Comparison of ENCODE assay signal across 16 mouse cellular contexts in the genomic region with DNA sequence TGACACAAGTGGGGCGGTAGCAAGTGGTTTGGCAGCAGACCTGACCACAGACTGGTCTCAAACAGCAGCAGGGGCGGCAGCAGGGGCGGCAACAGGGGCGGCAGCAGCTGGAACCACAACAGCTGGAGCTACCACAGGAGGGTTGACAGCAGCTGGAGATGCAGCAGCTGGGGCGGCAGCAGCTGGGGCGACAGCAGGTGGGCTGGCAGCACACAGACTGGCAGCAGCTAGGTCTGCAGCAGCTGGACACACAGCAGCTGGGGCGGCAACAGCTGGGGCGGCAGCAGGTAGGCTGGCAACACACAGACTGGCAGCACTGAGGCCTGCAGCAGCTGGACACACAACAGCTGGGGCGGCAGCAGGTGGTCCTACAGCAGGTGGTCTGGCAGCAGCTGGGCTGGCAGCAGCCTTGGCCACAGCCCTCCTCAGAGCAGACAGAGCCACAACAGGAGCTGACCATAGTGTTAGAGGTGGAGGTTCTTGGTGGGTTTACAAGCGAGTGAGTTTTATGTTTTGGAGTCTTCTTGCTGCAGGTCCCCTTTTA. TPM values are rescaled to one million over a fixed set of nuclear protein-coding genes. Genes with fewer than 3 reads are reported as not detected.
DNase-seq lines count a peak whose midpoint lies in the region; TF ChIP-seq lines count a peak whose summit lies in the region.
"Not testable (repeated sequence)": the region's sequence is repeated elsewhere in the genome, so short reads cannot be mapped to it uniquely, and the experiment has no call there.
"Had no signal": no experiment of that assay in that cellular context is flagged by ENCODE, and none has a peak within 500 bp of the region (broad histone marks: within the 10 kb centered on the region; RNA-seq: fewer than 3 reads in every experiment).

A gene (minus strand): TSS at position 494 of the 544 bp plus-strand sequence.

- DNase-seq in 3134 (ENCODE audit: extremely low read depth, insufficient read length, low spot score) (peak; percentile 71), ZHBTc4 (ENCODE audit: low read depth, low spot score) (peak; percentile 21)
- not testable (repeated sequence) for DNase-seq in midbrain, embryonic 10.5 days (ENCODE audit: low spot score)

- H3K79me3 ChIP-seq in C2C12 (ENCODE audit: low read depth) = not testable (repeated sequence)

- H3K9me3 ChIP-seq in midbrain, embryonic 10.5 days (replicated peaks) = not testable (repeated sequence)

- H3K36me3 ChIP-seq in C2C12 (ENCODE audit: control insufficient read depth, insufficient read depth); midbrain, embryonic 10.5 days: not testable (repeated sequence)

- 74% methylated on average over 10 of the region's 10 CpGs for WGBS in midbrain, embryonic 10.5 days

- not testable (repeated sequence) for TF ChIP-seq CTCF in C2C12 (IDR thresholded peaks at IDR 0.05; ENCODE audit: control insufficient read depth, insufficient read depth, insufficient read length); embryonic fibroblast, embryonic 13.5 days (IDR thresholded peaks at IDR 0.05; ENCODE audit: borderline replicate concordance, insufficient read depth, low read length)

- not testable (repeated sequence) for H3K4me3 ChIP-seq in C2C12 (ENCODE audit: insufficient read depth, poor library complexity, severe bottlenecking); embryonic fibroblast, embryonic 13.5 days (ENCODE audit: insufficient read depth, low read length); midbrain, embryonic 10.5 days

- not testable (repeated sequence) for TF ChIP-seq POLR2A in embryonic fibroblast, embryonic 13.5 days (IDR thresholded peaks at IDR 0.05; ENCODE audit: low read depth, low read length)

- H3K79me2 ChIP-seq in C2C12 (ENCODE audit: control insufficient read depth, insufficient read depth) = not testable (repeated sequence)

- peak within 1 kb of the TSS; percentile 74 for H3K27ac ChIP-seq in embryonic fibroblast, embryonic 13.5 days (ENCODE audit: insufficient read depth, low read length)
- peak within 1 kb of the TSS; percentile 59; the same call in 1 of the 2 replicates for H3K27ac ChIP-seq in midbrain, embryonic 10.5 days (replicated peaks)

- H3K27me3 ChIP-seq in C2C12 (ENCODE audit: control insufficient read depth, insufficient read depth, insufficient read length); midbrain, embryonic 10.5 days (ENCODE audit: low read depth, poor library complexity, severe bottlenecking): not testable (repeated sequence)

- H3ac ChIP-seq in C2C12 (ENCODE audit: control insufficient read depth, insufficient read length, low read depth) = not testable (repeated sequence)

- H3K4me1 ChIP-seq in embryonic fibroblast, embryonic 13.5 days (ENCODE audit: control insufficient read depth, insufficient read depth, low read length); midbrain, embryonic 10.5 days: not testable (repeated sequence)

TF ChIP-seq in C2C12, 6 proteins besides CTCF, POLR2A, EP300 and RAD21:
- TF ChIP-seq MYOD1 (IDR thresholded peaks at IDR 0.05; ENCODE audit: control insufficient read depth, insufficient read length, low read depth) = peak; percentile 86

RNA-seq across cellular contexts. Expression of the gene that starts here (rescaled TPM):
- polyA plus RNA-seq in C2C12 (2012; fragmentation: generic; extraction: Trizol) = not detected
- polyA plus RNA-seq in embryonic fibroblast, embryonic 13.5 days (2011; ENCODE audit: insufficient read length, low read depth, missing spikeins) = not detected in 2 replicates
- not detected in 2 replicates for polyA plus RNA-seq in midbrain, embryonic 10.5 days (2016; fragmentation: Nextera tagmentation; extraction: Ambion mirVana)
- polyA plus RNA-seq: adrenal gland, adult 2 months; brain, embryonic 14.5 days; cerebellum, adult 2 months; cortical plate, adult 2 months; embryonic facial prominence, embryonic 10.5 days; embryonic facial prominence, embryonic 12.5 days; erythroblast, embryonic 14.5 days; forebrain, embryonic 11.5 days; forebrain, embryonic 13.5 days; forebrain, embryonic 15.5 days; forebrain, postnatal 0 days had no signal
